Comparison of ENCODE assay signal across 8 mouse cellular contexts in genomic region chr11:88186947-88187243, GRCm38 (mm10). TPM values are rescaled to one million over a fixed set of nuclear protein-coding genes. Genes with fewer than 3 reads are reported as not detected.
A peak's percentile ranks its signal among the peaks of the same experiment; 100 is the strongest.
DNase-seq lines count a peak whose midpoint lies in the region; ATAC-seq lines count a peak whose summit lies in the region.

No protein-coding gene starts in this region.

- H3K27me3 ChIP-seq in heart, embryonic 14.5 days (ENCODE audit: control insufficient read depth, insufficient read depth, low read length): peaks cover 8% of the 10 kb centered on the region
- H3K27me3 ChIP-seq in embryonic facial prominence, embryonic 11.5 days (ENCODE audit: control insufficient read depth, insufficient read depth, low read length): no peaks in the 10 kb centered on the region
- peaks cover 13% of the 10 kb centered on the region for H3K27me3 ChIP-seq in hindbrain, embryonic 16.5 days (replicated peaks; ENCODE audit: control insufficient read depth, insufficient read depth, low read length)
- H3K27me3 ChIP-seq in neural tube, embryonic 11.5 days (ENCODE audit: control insufficient read depth, insufficient read depth, low read length): peaks cover 6% of the 10 kb centered on the region; the same call in 1 of the 2 replicates

- peak overlapping the region in 1 of 2 experiments; percentile 71; a peak in 2 of 4 replicates for H3K27ac ChIP-seq in heart, embryonic 14.5 days (replicated peaks in 1 of 2; ENCODE audit: control insufficient read depth in 1 of 2, insufficient read depth in 1 of 2, low read depth in 2 of 2, low read length in 2 of 2)
- H3K27ac ChIP-seq in embryonic facial prominence, embryonic 11.5 days (replicated peaks; ENCODE audit: low read depth, low read length): 0 out of 2 replicates have a peak overlapping the region, but pooled peaks have one; percentile 1
- H3K27ac ChIP-seq in hindbrain, embryonic 16.5 days (ENCODE audit: low read depth, low read length): peak overlapping the region; percentile 31; the same call in 1 of the 2 replicates
- H3K27ac ChIP-seq in neural tube, embryonic 11.5 days (ENCODE audit: low read depth, low read length): peak overlapping the region; percentile 42; the same call in 1 of the 2 replicates

- peak overlapping the region; percentile 63; the same call in 1 of the 2 replicates for H3K9ac ChIP-seq in heart, embryonic 14.5 days (ENCODE audit: low read length)
- H3K9ac ChIP-seq in embryonic facial prominence, embryonic 11.5 days (replicated peaks; ENCODE audit: low read length): peak overlapping the region; percentile 50
- H3K9ac ChIP-seq in hindbrain, embryonic 16.5 days (ENCODE audit: low read depth, low read length): peak overlapping the region; percentile 23; the same call in 1 of the 2 replicates
- H3K9ac ChIP-seq in neural tube, embryonic 11.5 days (ENCODE audit: low read length): peak overlapping the region; percentile 19; the same call in 1 of the 2 replicates

- H3K4me1 ChIP-seq in heart, embryonic 14.5 days (ENCODE audit: control insufficient read depth in 2 of 2, insufficient read depth in 2 of 2, low read length in 2 of 2): peaks cover 12 to 14% of the 10 kb centered on the region in 2 experiments
- H3K4me1 ChIP-seq in embryonic facial prominence, embryonic 11.5 days (ENCODE audit: control insufficient read depth, insufficient read depth, low read length): peaks cover 7% of the 10 kb centered on the region
- peaks cover 17% of the 10 kb centered on the region for H3K4me1 ChIP-seq in hindbrain, embryonic 16.5 days (ENCODE audit: control insufficient read depth, insufficient read depth, low read depth, low read length)
- peaks cover 15% of the 10 kb centered on the region for H3K4me1 ChIP-seq in neural tube, embryonic 11.5 days (ENCODE audit: control insufficient read depth, insufficient read depth, low read length)

- H3K36me3 ChIP-seq in heart, embryonic 14.5 days (ENCODE audit: control insufficient read depth, insufficient read depth, low read length): peaks cover 22% of the 10 kb centered on the region
- peaks cover 2% of the 10 kb centered on the region for H3K36me3 ChIP-seq in embryonic facial prominence, embryonic 11.5 days (replicated peaks; ENCODE audit: control insufficient read depth, insufficient read depth, low read depth, low read length)
- H3K36me3 ChIP-seq in hindbrain, embryonic 16.5 days (ENCODE audit: control insufficient read depth, insufficient read depth, low read length): peaks cover 10% of the 10 kb centered on the region; the same call in 1 of the 2 replicates
- no peaks in the 10 kb centered on the region for H3K36me3 ChIP-seq in neural tube, embryonic 11.5 days (ENCODE audit: control insufficient read depth, insufficient read depth, low read length)

- WGBS in heart, embryonic 14.5 days: 51% methylated on average over 2 of the region's 2 CpGs
- 43% methylated on average over 2 of the region's 2 CpGs for WGBS in embryonic facial prominence, embryonic 11.5 days
- 45% methylated on average over 2 of the region's 2 CpGs for WGBS in hindbrain, embryonic 16.5 days
- 48% methylated on average over 2 of the region's 2 CpGs for WGBS in neural tube, embryonic 11.5 days

- intact Hi-C loops in heart, postnatal 14 days (cut with DNase I): loop anchor here (2.0 kb wide), 1 partner anchor 128 kb away; no protein-coding TSS in a partner anchor
- intact Hi-C loops in left cerebral cortex, postnatal 14 days (cut with DNase I): loop anchor here (5.0 kb wide), 1 partner anchor 120 kb away; the partner anchor contains the start of gene Vezf1

- no peak overlapping the region for H3K4me3 ChIP-seq in heart, embryonic 14.5 days (ENCODE audit: control insufficient read depth in 1 of 2, insufficient read depth in 1 of 2, low read depth in 1 of 2, low read length in 2 of 2)
- no peak overlapping the region for H3K4me3 ChIP-seq in embryonic facial prominence, embryonic 11.5 days (ENCODE audit: low read depth, low read length)
- H3K4me3 ChIP-seq in hindbrain, embryonic 16.5 days (ENCODE audit: low read length): no peak overlapping the region
- H3K4me3 ChIP-seq in neural tube, embryonic 11.5 days (ENCODE audit: low read depth, low read length): no peak overlapping the region

- DNase-seq in heart, postnatal 14 days: no peak
- no peak for DNase-seq in embryonic facial prominence, embryonic 11.5 days (ENCODE audit: low spot score)
- DNase-seq in neural tube, embryonic 11.5 days (ENCODE audit: low spot score): no peak
- no peak for DNase-seq in left cerebral cortex, postnatal 14 days (ENCODE audit: low spot score in 2 of 2)
- no peak for DNase-seq in left cerebral cortex, adult 9 months (ENCODE audit: low spot score in 2 of 2)

- H3K9me3 ChIP-seq in heart, embryonic 14.5 days (ENCODE audit: control insufficient read depth, low read length): no peaks in the 10 kb centered on the region
- no peaks in the 10 kb centered on the region for H3K9me3 ChIP-seq in embryonic facial prominence, embryonic 11.5 days (replicated peaks; ENCODE audit: control insufficient read depth, low read length)
- no peaks in the 10 kb centered on the region for H3K9me3 ChIP-seq in hindbrain, embryonic 16.5 days (ENCODE audit: control insufficient read depth, low read length)
- H3K9me3 ChIP-seq in neural tube, embryonic 11.5 days (ENCODE audit: control insufficient read depth, low read length): no peaks in the 10 kb centered on the region

- ATAC-seq in heart, embryonic 14.5 days (ENCODE audit: insufficient number of reproducible peaks, insufficient read depth, low FRiP score, low read depth): no peak
- no peak for ATAC-seq in embryonic facial prominence, embryonic 11.5 days (replicated peaks; ENCODE audit: insufficient number of reproducible peaks, low FRiP score, low TSS enrichment, low read depth)
- no peak for ATAC-seq in hindbrain, embryonic 16.5 days
- no peak for ATAC-seq in neural tube, embryonic 11.5 days (ENCODE audit: insufficient read depth, low FRiP score, low TSS enrichment)
- no peak for ATAC-seq in monocyte, adult 5-6 weeks (replicated peaks; ENCODE audit: insufficient number of reproducible peaks, low FRiP score, low TSS enrichment, poor library complexity, severe bottlenecking)

- peak overlapping the region; percentile 61; the same call in 1 of the 2 replicates for H3K4me2 ChIP-seq in heart, embryonic 14.5 days (ENCODE audit: low read length)
- no peak overlapping the region for H3K4me2 ChIP-seq in embryonic facial prominence, embryonic 11.5 days (ENCODE audit: low read depth, low read length)
- no peak overlapping the region; the same call in 1 of the 2 replicates for H3K4me2 ChIP-seq in hindbrain, embryonic 16.5 days (ENCODE audit: low read length)
- no peak overlapping the region for H3K4me2 ChIP-seq in neural tube, embryonic 11.5 days (ENCODE audit: low read depth)

RNA-seq across cellular contexts. Expression of gene Mrps23, which starts 17.3 kb away (rescaled TPM):
- polyA plus RNA-seq in heart, embryonic 14.5 days (2014; fragmentation: Nextera tagmentation; extraction: Ambion mirVana): 95.0 and 97.4 TPM in 2 replicates
- 100 to 1,000 TPM; 226 to 277 TPM for total RNA-seq in heart, postnatal 14 days (2021)
- 70.6 and 83.8 TPM in 2 replicates for polyA plus RNA-seq in embryonic facial prominence, embryonic 11.5 days (2014; fragmentation: Nextera tagmentation; extraction: Ambion mirVana)
- polyA plus RNA-seq in hindbrain, embryonic 16.5 days (2015; fragmentation: Nextera tagmentation; extraction: Ambion mirVana): 61.1 and 68.8 TPM in 2 replicates
- 76.3 and 85.5 TPM in 2 replicates for polyA plus RNA-seq in neural tube, embryonic 11.5 days (2014; fragmentation: Nextera tagmentation; extraction: Ambion mirVana)
- 64.6 to 115 TPM (median 69.1 TPM) in 3 replicates for total RNA-seq in monocyte, adult 5-6 weeks (2017)
- total RNA-seq in left cerebral cortex, postnatal 14 days (2021): 10 to 100 TPM; 68.6 to 75.4 TPM
